Mouse (Mus musculus) kidney, embryonic 14.5 days (tissue): ENCODE measurements around the gene Rarb. TPM values are rescaled to one million over a fixed set of nuclear protein-coding genes. Genes with fewer than 3 reads are reported as not detected.

Source experiments
- ATAC-seq: fragments of 200-750 bp; cut with Nextera tagmentation; 2 replicates; pipeline ENCODE4 v1.8.0; 2017; ENCODE audit warnings: moderate number of reproducible peaks, mild to moderate bottlenecking, moderate TSS enrichment, moderate library complexity; ENCODE audit not compliant: low FRiP score, low TSS enrichment
- H3K27ac ChIP-seq: fragments of 300-500 bp; sonication (generic); 2 replicates; pipeline ENCODE4 v1.5.1; 2014; ENCODE audit warnings: low read depth, mild to moderate bottlenecking, low read length, moderate library complexity, mixed read lengths
- H3K27me3 ChIP-seq: fragments of 300-500 bp; sonication (generic); 2 replicates; pipeline ENCODE4 v1.6.1; 2014; ENCODE audit warnings: mild to moderate bottlenecking, low read length; ENCODE audit not compliant: control insufficient read depth, insufficient read depth
- H3K36me3 ChIP-seq: fragments of 300-500 bp; sonication (generic); 2 replicates; pipeline ENCODE4 v1.6.1; 2014; ENCODE audit warnings: low read length, mixed read lengths; ENCODE audit not compliant: control insufficient read depth, insufficient read depth
- H3K4me1 ChIP-seq: fragments of 300-500 bp; sonication (generic); 2 replicates; pipeline ENCODE4 v1.6.1; 2014; ENCODE audit warnings: low read length, mixed read lengths; ENCODE audit not compliant: control insufficient read depth, insufficient read depth
- H3K4me2 ChIP-seq: fragments of 300-500 bp; sonication (generic); replicated peaks from 2 replicates; pipeline ENCODE4 v1.6.1; 2014; ENCODE audit warnings: low read depth, mild to moderate bottlenecking, low read length
- H3K4me3 ChIP-seq: fragments of 300-500 bp; sonication (generic); 2 replicates; pipeline ENCODE4 v1.5.1; 2014; ENCODE audit warnings: mild to moderate bottlenecking, low read length
- H3K9ac ChIP-seq: fragments of 300-500 bp; sonication (generic); 2 replicates; pipeline ENCODE4 v1.6.1; 2014; ENCODE audit warnings: low read depth, mild to moderate bottlenecking, low read length, moderate library complexity
- H3K9me3 ChIP-seq: fragments of 300-500 bp; sonication (generic); 2 replicates; pipeline ENCODE4 v1.6.1; 2016; ENCODE audit warnings: low read length; ENCODE audit not compliant: control insufficient read depth
- WGBS: fragments of 180-500 bp; shearing (Covaris S2); extraction: QIAGEN DNeasy Blood & Tissue Kit; methylation state at CpG from one replicate; pipeline ENCODE4 v1.1.7; 2014; 5-methylcytosine and 5-hydroxymethylcytosine counted together
- polyA plus RNA-seq: library from polyadenylated mRNA; unstranded; fragments of >200 nt; fragmentation: Nextera tagmentation; extraction: Ambion mirVana; gene quantifications from 2 replicates; pipeline ENCODE4 v1.2.1, GENCODE M21; 2014

Gene Rarb
- 31.3 and 44.3 TPM in 2 replicates for polyA plus RNA-seq

- no peak within 1 kb of the TSS for H3K9ac ChIP-seq
- no peaks in the 10 kb centered on the region for H3K9me3 ChIP-seq
- no peak within 1 kb of the TSS for H3K4me3 ChIP-seq
- H3K27ac ChIP-seq: no peak within 1 kb of the TSS
- H3K27me3 ChIP-seq: no peaks in the 10 kb centered on the region
- peak; percentile 52; the same call in 1 of the 2 replicates for ATAC-seq
- no peaks in the 10 kb centered on the region for H3K36me3 ChIP-seq
- H3K4me1 ChIP-seq: no peaks in the 10 kb centered on the region
- no peak within 1 kb of the TSS for H3K4me2 ChIP-seq
- 95% methylated on average over 4 of the region's 4 CpGs for WGBS
These were observed at the start of gene Rarb for GRCm38 (mm10) chr14:16818602-16819250. Gene Rarb, minus strand, starts transcription at chr14:16819156.

GRCm38 (mm10) chr14:16842036-16842435, 23.1 kb upstream of the Rarb start:
- Histone ChIP-seq H3K4me3 (no peak overlapping the region), H3K9me3 (no peaks in the 10 kb centered on the region), H3K4me2 (no peak overlapping the region), H3K4me1 (no peaks in the 10 kb centered on the region), H3K27me3 (no peaks in the 10 kb centered on the region), H3K36me3 (no peaks in the 10 kb centered on the region), H3K27ac (no peak overlapping the region), H3K9ac (no peak overlapping the region)
- 42% methylated on average over 3 of the region's 3 CpGs for WGBS
- no peak for ATAC-seq

GRCm38 (mm10) chr14:16841597-16841989, 22.6 kb upstream of the Rarb start:
- Histone ChIP-seq H3K4me2 (no peak overlapping the region), H3K27me3 (no peaks in the 10 kb centered on the region), H3K27ac (no peak overlapping the region), H3K36me3 (no peaks in the 10 kb centered on the region), H3K9ac (no peak overlapping the region), H3K4me3 (no peak overlapping the region), H3K4me1 (no peaks in the 10 kb centered on the region), H3K9me3 (no peaks in the 10 kb centered on the region)
- no peak for ATAC-seq
- WGBS: 65% methylated on average over 6 of the region's 6 CpGs

DNA sequence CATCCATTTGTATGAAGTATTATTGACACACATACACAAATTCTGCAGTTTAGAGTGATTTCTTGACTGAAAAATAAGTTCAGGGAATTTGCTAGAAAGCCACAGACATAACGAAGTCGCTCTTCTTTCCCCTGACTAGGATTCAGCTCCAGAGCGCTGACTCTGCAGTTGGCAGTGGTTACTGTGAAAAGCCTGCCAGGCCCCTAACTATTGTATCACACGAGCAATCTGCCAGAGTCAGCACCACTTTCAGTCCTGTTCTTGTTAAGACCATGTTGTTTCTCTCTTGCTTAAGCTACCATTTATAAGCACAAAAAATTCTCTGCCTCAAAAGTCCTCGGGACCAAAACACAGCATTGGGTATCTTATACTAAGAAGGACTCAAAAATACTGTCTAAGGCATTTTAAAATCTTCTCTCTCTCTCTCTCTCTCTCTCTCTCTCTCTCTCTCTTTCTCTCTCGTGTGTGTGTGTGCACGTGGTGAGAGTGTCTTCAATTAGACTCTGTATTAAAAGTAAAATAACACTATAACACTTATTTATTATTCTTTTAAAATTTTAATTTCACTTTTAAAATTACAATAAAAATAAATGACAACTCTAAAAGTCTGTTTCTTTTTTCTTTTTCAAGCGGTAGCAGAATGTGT, 22.1 kb upstream of the Rarb start:
- ATAC-seq: no peak
- H3K4me2 ChIP-seq: no peak overlapping the region
- H3K36me3 ChIP-seq: no peaks in the 10 kb centered on the region
- no peak overlapping the region for H3K4me3 ChIP-seq
- H3K27me3 ChIP-seq: no peaks in the 10 kb centered on the region
- no peak overlapping the region for H3K27ac ChIP-seq
- WGBS: 73% methylated on average over 8 of the region's 8 CpGs
- H3K9me3 ChIP-seq: no peaks in the 10 kb centered on the region
- H3K9ac ChIP-seq: no peak overlapping the region
- H3K4me1 ChIP-seq: no peaks in the 10 kb centered on the region

DNA sequence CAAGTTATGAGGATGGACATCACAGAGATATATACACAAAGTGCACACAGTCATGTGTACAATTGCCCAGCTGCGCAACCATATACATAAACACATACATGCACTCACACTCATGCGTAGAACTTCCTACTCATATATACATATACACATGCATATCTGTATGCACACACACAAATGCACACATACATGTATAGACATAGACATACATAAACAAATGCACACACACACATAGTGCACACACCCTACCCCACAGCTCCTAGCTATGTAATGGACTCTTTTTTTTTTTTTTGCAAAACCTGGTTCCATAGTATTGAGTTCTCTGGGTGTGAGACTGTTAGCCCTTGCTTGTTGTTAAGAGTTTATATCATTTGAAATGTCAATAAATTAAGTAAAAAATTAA, 21.2 kb upstream of the Rarb start:
- 96% methylated on average over 2 of the region's 2 CpGs for WGBS
- Histone ChIP-seq H3K27ac (no peak overlapping the region), H3K9me3 (no peaks in the 10 kb centered on the region), H3K4me1 (no peaks in the 10 kb centered on the region), H3K9ac (no peak overlapping the region), H3K4me3 (no peak overlapping the region), H3K4me2 (no peak overlapping the region), H3K36me3 (no peaks in the 10 kb centered on the region), H3K27me3 (no peaks in the 10 kb centered on the region)
- no peak for ATAC-seq

GRCm38 (mm10) chr14:16815096-16815741, 3.7 kb downstream of the Rarb start:
- Histone ChIP-seq H3K4me1 (no peaks in the 10 kb centered on the region), H3K9ac (no peak overlapping the region), H3K36me3 (no peaks in the 10 kb centered on the region), H3K4me3 (no peak overlapping the region), H3K27me3 (no peaks in the 10 kb centered on the region), H3K9me3 (no peaks in the 10 kb centered on the region), H3K4me2 (no peak overlapping the region), H3K27ac (no peak overlapping the region)
- 69% methylated on average over 1 of the region's 1 CpGs for WGBS
- no peak for ATAC-seq

GRCm38 (mm10) chr14:16806155-16806554, 12.8 kb downstream of the Rarb start:
- H3K4me2 ChIP-seq: no peak overlapping the region
- H3K4me1 ChIP-seq: no peaks in the 10 kb centered on the region
- WGBS: 81% methylated on average over 3 of the region's 3 CpGs
- no peaks in the 10 kb centered on the region for H3K9me3 ChIP-seq
- H3K36me3 ChIP-seq: no peaks in the 10 kb centered on the region
- no peak for ATAC-seq
- H3K27me3 ChIP-seq: no peaks in the 10 kb centered on the region
- no peak overlapping the region for H3K9ac ChIP-seq
- H3K4me3 ChIP-seq: no peak overlapping the region
- H3K27ac ChIP-seq: no peak overlapping the region

DNA sequence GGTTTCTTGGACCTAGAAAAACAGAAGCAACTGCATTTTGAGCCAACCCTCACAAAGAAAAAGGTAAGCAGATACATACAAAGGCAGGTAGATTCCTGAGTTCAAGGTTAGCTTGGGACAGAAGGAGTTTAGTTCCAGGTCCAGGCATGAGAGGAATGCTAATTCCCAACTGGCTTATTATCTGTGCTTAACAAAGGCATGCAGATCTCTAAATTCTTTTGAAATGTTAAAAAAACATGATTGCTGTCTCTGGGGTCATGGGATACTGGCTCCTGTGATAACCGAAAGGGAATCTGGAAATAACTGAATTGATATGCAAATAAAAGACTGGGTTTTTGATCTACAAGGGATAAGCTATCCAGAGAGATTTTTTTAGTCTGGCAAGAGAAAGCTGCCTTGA, 28.8 kb downstream of the Rarb start:
- H3K4me1 ChIP-seq: no peaks in the 10 kb centered on the region
- H3K9ac ChIP-seq: no peak overlapping the region
- H3K27ac ChIP-seq: no peak overlapping the region
- no peaks in the 10 kb centered on the region for H3K36me3 ChIP-seq
- WGBS: 87% methylated on average over 1 of the region's 1 CpGs
- H3K4me2 ChIP-seq: no peak overlapping the region
- ATAC-seq: no peak
- H3K9me3 ChIP-seq: no peaks in the 10 kb centered on the region
- no peaks in the 10 kb centered on the region for H3K27me3 ChIP-seq
- no peak overlapping the region for H3K4me3 ChIP-seq

- no peak overlapping the region for H3K4me2 ChIP-seq
- no peak overlapping the region for H3K9ac ChIP-seq
- ATAC-seq: no peak
- 86% methylated on average over 5 of the region's 5 CpGs for WGBS
- H3K9me3 ChIP-seq: no peaks in the 10 kb centered on the region
- H3K27me3 ChIP-seq: no peaks in the 10 kb centered on the region
- no peak overlapping the region for H3K4me3 ChIP-seq
- no peak overlapping the region for H3K27ac ChIP-seq
- H3K4me1 ChIP-seq: no peaks in the 10 kb centered on the region
- H3K36me3 ChIP-seq: no peaks in the 10 kb centered on the region
These were observed 36.9 kb downstream of the Rarb start for GRCm38 (mm10) chr14:16781942-16782541.
